Mouse (Mus musculus) gastrocnemius, adult 2 months (tissue): ENCODE data around the gene Fbxl13. TPM values are rescaled to one million over a fixed set of nuclear protein-coding genes. Genes with fewer than 3 reads are reported as not detected.

Experiments
- DNase-seq: peaks from one replicate; pipeline ENCODE4 v3.0.0; 2022
- H3K27ac ChIP-seq: fragments of 200-600 bp; 2 replicates; pipeline ENCODE4 v1.8.1; 2022; ENCODE audit warnings: mild to moderate bottlenecking
- H3K4me3 ChIP-seq: fragments of 200-600 bp; 2 replicates; pipeline ENCODE4 v1.8.1; 2022; ENCODE audit warnings: mild to moderate bottlenecking, moderate library complexity
- CTCF ChIP-seq: fragments of 200-600 bp; IDR thresholded peaks from 2 replicates; pipeline ENCODE4 v1.8.1; 2022; ENCODE audit warnings: antibody characterized with exemption, mild to moderate bottlenecking, moderate library complexity
- intact Hi-C: fragments of 180-260 bp; cut with DNase I; formaldehyde crosslinking; loops from one replicate; pipeline ENCODE4 v1.15.1; 2025
- total RNA-seq, 2 experiments: library from RNA; stranded (reverse); gene quantifications; 2 replicates each; pipeline ENCODE4 v1.2.3; 2021

Gene Fbxl13
- total RNA-seq, 2 experiments from 2014 or later: 0.13 TPM; not detected in 1

- H3K4me3 ChIP-seq: no peak overlapping the region
- intact Hi-C loops: no loop called here
Observed at GRCm38 (mm10) chr5:21588220-21588619, 57.2 kb downstream of the Fbxl13 start.

GRCm38 (mm10) chr5:21587683-21588082 is 57.8 kb downstream of the Fbxl13 start:
- no peak for DNase-seq
- TF ChIP-seq CTCF: no peak
- no peak overlapping the region for H3K4me3 ChIP-seq
- intact Hi-C loops: loop anchor here (1.0 to 2.0 kb wide), 3 partner anchors 153 to 323 kb away; no protein-coding TSS in a partner anchor
- no peak overlapping the region for H3K27ac ChIP-seq

More at GRCm38 (mm10) chr5:21588220-21588619, 57.2 kb downstream of the Fbxl13 start:
- DNase-seq: no peak
- H3K27ac ChIP-seq: no peak overlapping the region
- TF ChIP-seq CTCF: no peak

- Histone ChIP-seq H3K27ac (no peak overlapping the region), H3K4me3 (no peak overlapping the region)
- TF ChIP-seq CTCF: peak; percentile 83
- intact Hi-C loops: loop anchor here (1.0 to 2.0 kb wide), 3 partner anchors 152 to 322 kb away; no protein-coding TSS in a partner anchor
- DNase-seq: peak; percentile 63
Observed at GRCm38 (mm10) chr5:21586763-21587162, 58.7 kb downstream of the Fbxl13 start.

GRCm38 (mm10) chr5:21578136-21578535 is 67.3 kb downstream of the Fbxl13 start:
- Histone ChIP-seq H3K4me3 (no peak overlapping the region), H3K27ac (no peak overlapping the region)
- no peak for TF ChIP-seq CTCF
- DNase-seq: no peak
- intact Hi-C loops: no loop called here

- intact Hi-C loops: no loop called here
- H3K27ac ChIP-seq: no peak overlapping the region
- TF ChIP-seq CTCF: no peak
- H3K4me3 ChIP-seq: no peak overlapping the region
- DNase-seq: no peak
Observed at GRCm38 (mm10) chr5:21575210-21575550, 70.3 kb downstream of the Fbxl13 start.

GRCm38 (mm10) chr5:21574386-21575209 is 70.8 kb downstream of the Fbxl13 start:
- intact Hi-C loops: no loop called here
- Histone ChIP-seq H3K4me3 (no peak overlapping the region), H3K27ac (no peak overlapping the region)
- no peak for TF ChIP-seq CTCF
- no peak for DNase-seq

- intact Hi-C loops: no loop called here
- H3K27ac ChIP-seq: no peak overlapping the region
- no peak overlapping the region for H3K4me3 ChIP-seq
- TF ChIP-seq CTCF: no peak
- no peak for DNase-seq
Observed at GRCm38 (mm10) chr5:21572764-21573416, 72.5 kb downstream of the Fbxl13 start.

- intact Hi-C loops: loop anchor here (10.0 kb wide), 1 partner anchor 73 kb away; no protein-coding TSS in a partner anchor
- H3K27ac ChIP-seq: no peak overlapping the region
Observed at GRCm38 (mm10) chr5:21567784-21568183, 77.7 kb downstream of the Fbxl13 start.

GRCm38 (mm10) chr5:21565392-21566065 is 79.9 kb downstream of the Fbxl13 start:
- TF ChIP-seq CTCF: no peak
- no peak for DNase-seq
- no peak overlapping the region for H3K4me3 ChIP-seq
- H3K27ac ChIP-seq: no peak overlapping the region
- intact Hi-C loops: loop anchor here (10.0 kb wide), 1 partner anchor 71 kb away; no protein-coding TSS in a partner anchor

More at GRCm38 (mm10) chr5:21567784-21568183, 77.7 kb downstream of the Fbxl13 start:
- DNase-seq: no peak
- TF ChIP-seq CTCF: no peak
- no peak overlapping the region for H3K4me3 ChIP-seq

GRCm38 (mm10) chr5:21563936-21564335 is 81.5 kb downstream of the Fbxl13 start:
- H3K4me3 ChIP-seq: no peak overlapping the region
- intact Hi-C loops: loop anchor here (10.0 kb wide), 1 partner anchor 69 kb away; no protein-coding TSS in a partner anchor

GRCm38 (mm10) chr5:21556502-21556901 is 88.9 kb downstream of the Fbxl13 start:
- Histone ChIP-seq H3K27ac (no peak overlapping the region), H3K4me3 (no peak overlapping the region)
- intact Hi-C loops: no loop called here
- DNase-seq: no peak
- TF ChIP-seq CTCF: no peak

More at GRCm38 (mm10) chr5:21563936-21564335, 81.5 kb downstream of the Fbxl13 start:
- TF ChIP-seq CTCF: no peak
- peak; percentile 51 for DNase-seq
- peak overlapping the region; percentile 74 for H3K27ac ChIP-seq

- Histone ChIP-seq H3K27ac (no peak overlapping the region), H3K4me3 (no peak overlapping the region)
- no peak for DNase-seq
- TF ChIP-seq CTCF: no peak
- intact Hi-C loops: no loop called here
Observed at GRCm38 (mm10) chr5:21554732-21555131, 90.7 kb downstream of the Fbxl13 start.
